Mouse (Mus musculus): ENCODE measurements around the gene Tat. TPM values are rescaled to one million over a fixed set of nuclear protein-coding genes. Genes with fewer than 3 reads are reported as not detected.

The Tat gene
- polyA plus RNA-seq, 1 experiment from 2014 or later: 0.09 TPM

DNA sequence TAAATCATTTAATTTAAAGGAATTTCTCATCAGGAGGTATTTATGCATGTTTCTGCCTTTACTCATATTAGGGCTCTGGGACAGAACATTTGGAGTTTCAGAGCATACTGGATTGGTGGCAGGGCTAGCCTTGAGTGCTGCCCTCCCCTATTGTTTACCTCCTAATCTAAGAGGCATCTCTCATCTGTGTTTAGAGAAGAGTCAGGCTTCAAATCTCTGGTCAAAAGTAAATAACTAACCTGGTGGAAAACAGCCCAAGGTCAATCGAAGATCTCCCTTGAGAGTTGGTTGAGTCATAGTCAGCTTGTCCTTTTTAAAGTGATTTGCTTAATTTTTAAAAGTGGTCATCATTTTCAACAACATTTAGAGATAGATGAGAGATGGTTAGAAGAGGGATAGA lies 2.7 kb downstream of the Tat start:
- no peak overlapping the region for H3K4me2 ChIP-seq (ENCODE audit: low read depth, low read length)
- no peak for ATAC-seq (replicated peaks; ENCODE audit: extremely low read depth, insufficient read depth, low FRiP score)
- no peak overlapping the region for H3K9ac ChIP-seq (ENCODE audit: low read length)
- no peaks in the 10 kb centered on the region for H3K9me3 ChIP-seq (replicated peaks; ENCODE audit: control insufficient read depth, low read length)
- no peak overlapping the region for H3K4me3 ChIP-seq (ENCODE audit: low read length)
- H3K27me3 ChIP-seq (ENCODE audit: control insufficient read depth, insufficient read depth, low read length): no peaks in the 10 kb centered on the region
- WGBS: 79% methylated on average over 1 of the region's 1 CpGs
- no peaks in the 10 kb centered on the region for H3K4me1 ChIP-seq (ENCODE audit: control insufficient read depth, insufficient read depth, low read length)
- H3K36me3 ChIP-seq (ENCODE audit: control insufficient read depth, insufficient read depth): no peaks in the 10 kb centered on the region
- no peak overlapping the region for H3K27ac ChIP-seq (ENCODE audit: low read length)

DNA sequence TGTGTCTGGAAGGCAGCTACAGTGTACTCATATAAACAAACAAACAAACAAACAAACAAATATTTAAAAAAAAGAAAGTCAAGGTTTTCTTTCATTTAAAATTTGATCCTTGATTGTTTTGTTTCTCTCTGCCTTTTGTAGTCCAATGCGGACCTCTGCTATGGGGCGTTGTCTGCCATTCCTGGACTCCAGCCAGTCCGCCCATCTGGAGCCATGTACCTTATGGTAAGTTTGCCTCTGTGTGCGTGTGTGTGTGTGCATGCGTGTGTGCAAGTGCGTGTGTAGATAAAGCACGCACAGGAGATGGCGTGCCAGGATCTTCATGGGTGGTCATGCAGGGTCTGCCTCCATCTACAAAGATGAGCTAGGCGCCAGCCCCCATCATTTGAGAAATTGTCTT lies 7.1 kb downstream of the Tat start:
- no peak overlapping the region for H3K9ac ChIP-seq (ENCODE audit: low read length)
- no peak overlapping the region for H3K4me2 ChIP-seq (ENCODE audit: low read depth, low read length)
- H3K9me3 ChIP-seq (replicated peaks; ENCODE audit: control insufficient read depth, low read length): no peaks in the 10 kb centered on the region
- no peak for ATAC-seq (replicated peaks; ENCODE audit: extremely low read depth, insufficient read depth, low FRiP score)
- no peak overlapping the region for H3K4me3 ChIP-seq (ENCODE audit: low read length)
- 87% methylated on average over 9 of the region's 9 CpGs for WGBS
- H3K4me1 ChIP-seq (ENCODE audit: control insufficient read depth, insufficient read depth, low read length): no peaks in the 10 kb centered on the region
- no peaks in the 10 kb centered on the region for H3K27me3 ChIP-seq (ENCODE audit: control insufficient read depth, insufficient read depth, low read length)
- no peak overlapping the region for H3K27ac ChIP-seq (ENCODE audit: low read length)
- no peaks in the 10 kb centered on the region for H3K36me3 ChIP-seq (ENCODE audit: control insufficient read depth, insufficient read depth)

DNA sequence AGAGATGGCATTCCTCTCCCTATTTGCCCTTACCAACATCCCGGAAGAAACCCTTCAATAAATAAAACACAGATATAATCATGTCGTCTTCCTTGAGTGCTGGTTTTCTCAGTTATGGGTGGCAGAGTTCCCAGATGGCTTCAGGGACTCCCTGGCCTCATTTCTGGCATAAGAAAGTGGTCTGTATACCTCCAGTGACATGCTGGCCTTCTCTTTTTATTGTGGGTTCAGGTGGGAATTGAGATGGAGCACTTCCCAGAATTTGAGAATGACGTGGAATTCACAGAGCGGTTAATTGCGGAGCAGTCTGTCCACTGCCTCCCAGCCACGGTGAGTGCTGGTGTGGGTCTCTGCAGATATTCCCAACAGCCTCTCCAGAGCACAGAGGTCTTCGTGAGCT lies 7.8 kb downstream of the Tat start:
- Histone ChIP-seq H3K36me3 (ENCODE audit: control insufficient read depth, insufficient read depth) (no peaks in the 10 kb centered on the region), H3K4me1 (ENCODE audit: control insufficient read depth, insufficient read depth, low read length) (no peaks in the 10 kb centered on the region), H3K27me3 (ENCODE audit: control insufficient read depth, insufficient read depth, low read length) (no peaks in the 10 kb centered on the region), H3K4me2 (ENCODE audit: low read depth, low read length) (no peak overlapping the region), H3K27ac (ENCODE audit: low read length) (no peak overlapping the region), H3K9me3 (replicated peaks; ENCODE audit: control insufficient read depth, low read length) (no peaks in the 10 kb centered on the region), H3K4me3 (ENCODE audit: low read length) (no peak overlapping the region), H3K9ac (ENCODE audit: low read length) (no peak overlapping the region)
- no peak for ATAC-seq (replicated peaks; ENCODE audit: extremely low read depth, insufficient read depth, low FRiP score)
- WGBS: 71% methylated on average over 7 of the region's 7 CpGs

DNA sequence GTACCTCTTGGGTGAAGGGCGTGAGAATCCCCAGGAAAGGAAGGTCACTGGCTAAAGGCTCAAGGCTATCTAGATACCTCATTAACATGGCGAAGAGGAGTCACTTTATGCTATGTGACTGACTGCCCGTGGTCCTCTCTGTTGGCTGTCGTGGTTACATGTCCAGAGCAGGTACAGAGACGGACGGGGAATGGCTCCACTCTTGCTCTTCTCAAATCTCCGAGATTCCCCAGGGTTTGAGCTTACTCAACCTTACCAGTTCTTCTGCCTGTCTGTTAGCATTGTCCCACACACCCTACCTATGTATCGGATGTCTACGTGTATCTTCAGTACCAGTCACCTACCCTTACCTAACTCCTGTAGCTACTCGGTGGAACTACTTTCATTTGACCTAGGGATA lies 9.7 kb downstream of the Tat start:
- Histone ChIP-seq H3K9ac (ENCODE audit: low read length) (no peak overlapping the region), H3K4me3 (ENCODE audit: low read length) (no peak overlapping the region), H3K4me1 (ENCODE audit: control insufficient read depth, insufficient read depth, low read length) (no peaks in the 10 kb centered on the region), H3K27ac (ENCODE audit: low read length) (no peak overlapping the region), H3K9me3 (replicated peaks; ENCODE audit: control insufficient read depth, low read length) (no peaks in the 10 kb centered on the region), H3K27me3 (ENCODE audit: control insufficient read depth, insufficient read depth, low read length) (no peaks in the 10 kb centered on the region), H3K36me3 (ENCODE audit: control insufficient read depth, insufficient read depth) (no peaks in the 10 kb centered on the region), H3K4me2 (ENCODE audit: low read depth, low read length) (no peak overlapping the region)
- WGBS: 80% methylated on average over 10 of the region's 10 CpGs
- ATAC-seq (replicated peaks; ENCODE audit: extremely low read depth, insufficient read depth, low FRiP score): no peak

DNA sequence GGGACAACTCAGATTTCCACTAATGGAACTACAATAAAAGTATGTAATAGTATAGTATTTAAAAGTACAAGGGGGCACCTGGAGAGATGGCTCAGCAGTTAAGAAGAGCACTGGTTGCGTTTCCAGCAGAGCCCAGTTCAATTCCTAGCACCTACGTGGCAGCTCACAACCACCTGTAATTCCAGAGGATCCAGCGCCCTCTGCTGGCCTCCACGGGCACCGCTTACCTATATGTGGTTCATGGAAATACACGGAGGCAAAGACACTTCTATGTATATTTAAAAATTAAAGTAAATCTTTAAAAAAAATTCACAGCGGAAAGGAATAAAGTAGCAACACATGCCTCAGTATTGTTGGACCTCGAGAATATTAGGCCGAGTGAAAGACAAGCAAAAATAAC lies 12.7 kb downstream of the Tat start:
- Histone ChIP-seq H3K36me3 (ENCODE audit: control insufficient read depth, insufficient read depth) (no peaks in the 10 kb centered on the region), H3K27me3 (ENCODE audit: control insufficient read depth, insufficient read depth, low read length) (no peaks in the 10 kb centered on the region), H3K4me3 (ENCODE audit: low read length) (no peak overlapping the region), H3K27ac (ENCODE audit: low read length) (no peak overlapping the region), H3K4me2 (ENCODE audit: low read depth, low read length) (no peak overlapping the region), H3K4me1 (ENCODE audit: control insufficient read depth, insufficient read depth, low read length) (no peaks in the 10 kb centered on the region), H3K9me3 (replicated peaks; ENCODE audit: control insufficient read depth, low read length) (no peaks in the 10 kb centered on the region), H3K9ac (ENCODE audit: low read length) (no peak overlapping the region)
- WGBS: 34% methylated on average over 9 of the region's 9 CpGs
- no peak for ATAC-seq (replicated peaks; ENCODE audit: extremely low read depth, insufficient read depth, low FRiP score)

DNA sequence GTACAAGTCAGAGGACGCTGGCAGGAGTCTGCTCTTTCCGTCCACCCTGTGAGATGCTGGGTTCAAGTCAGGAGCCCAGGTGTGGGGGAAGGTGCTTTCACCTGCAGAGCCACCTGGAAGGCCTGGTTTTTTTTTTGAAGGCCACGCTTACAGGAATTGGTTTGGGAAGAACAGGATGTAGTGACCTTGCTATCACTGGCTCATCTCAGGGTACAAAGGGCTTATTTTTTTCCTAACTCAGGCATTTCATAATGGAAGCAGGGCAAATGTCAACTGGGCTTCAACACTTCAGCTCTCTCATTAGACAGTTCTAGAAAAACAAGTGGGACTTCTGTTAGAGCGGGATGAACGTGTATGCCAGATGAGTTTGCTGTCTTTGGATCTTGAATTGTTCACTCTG lies 14.1 kb downstream of the Tat start:
- Histone ChIP-seq H3K27ac (ENCODE audit: low read length) (no peak overlapping the region), H3K4me1 (ENCODE audit: control insufficient read depth, insufficient read depth, low read length) (no peaks in the 10 kb centered on the region), H3K9me3 (replicated peaks; ENCODE audit: control insufficient read depth, low read length) (no peaks in the 10 kb centered on the region), H3K4me3 (ENCODE audit: low read length) (no peak overlapping the region), H3K4me2 (ENCODE audit: low read depth, low read length) (no peak overlapping the region), H3K36me3 (ENCODE audit: control insufficient read depth, insufficient read depth) (no peaks in the 10 kb centered on the region), H3K9ac (ENCODE audit: low read length) (no peak overlapping the region), H3K27me3 (ENCODE audit: control insufficient read depth, insufficient read depth, low read length) (no peaks in the 10 kb centered on the region)
- no peak for ATAC-seq (replicated peaks; ENCODE audit: extremely low read depth, insufficient read depth, low FRiP score)
- WGBS: 70% methylated on average over 5 of the region's 5 CpGs

DNA sequence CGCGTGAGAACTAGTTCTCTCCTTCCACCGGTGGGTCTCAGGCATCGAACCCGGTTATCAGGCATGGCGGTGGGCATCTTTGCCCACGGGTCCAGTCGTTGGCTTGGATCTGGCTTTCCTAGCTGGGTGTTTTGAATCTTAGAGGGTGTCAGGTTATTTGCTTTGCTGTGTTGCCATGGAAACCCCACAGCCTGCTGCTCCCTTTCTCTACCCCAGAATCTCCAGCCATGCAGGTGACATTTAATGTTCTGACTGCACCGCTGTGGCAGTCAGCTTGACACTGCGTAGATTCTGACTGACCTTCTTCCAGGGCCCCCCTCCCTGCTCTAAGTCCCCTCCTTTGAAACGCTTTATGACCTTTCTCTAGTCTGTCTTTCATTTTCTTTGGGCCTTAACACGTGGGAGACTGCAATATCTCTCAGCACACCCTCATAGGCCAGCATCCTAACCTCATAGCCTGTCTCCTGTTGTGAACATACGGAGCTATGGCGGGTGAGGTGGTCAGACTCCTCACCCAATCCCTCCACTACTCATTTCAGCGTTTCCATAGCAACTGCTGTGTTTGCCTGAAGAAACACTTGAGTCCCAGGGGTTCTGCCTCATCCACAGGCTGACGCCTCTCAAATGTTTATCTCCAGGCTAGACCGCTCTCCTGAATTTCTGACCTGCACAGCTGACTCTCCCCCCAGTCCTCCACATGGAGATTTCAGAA lies 16.2 kb downstream of the Tat start:
- H3K4me1 ChIP-seq (ENCODE audit: control insufficient read depth, insufficient read depth, low read length): no peaks in the 10 kb centered on the region
- H3K27me3 ChIP-seq (ENCODE audit: control insufficient read depth, insufficient read depth, low read length): no peaks in the 10 kb centered on the region
- no peak overlapping the region for H3K27ac ChIP-seq (ENCODE audit: low read length)
- H3K4me3 ChIP-seq (ENCODE audit: low read length): no peak overlapping the region
- no peak for ATAC-seq (replicated peaks; ENCODE audit: extremely low read depth, insufficient read depth, low FRiP score)
- H3K9me3 ChIP-seq (replicated peaks; ENCODE audit: control insufficient read depth, low read length): no peaks in the 10 kb centered on the region
- 61% methylated on average over 17 of the region's 17 CpGs for WGBS
- H3K9ac ChIP-seq (ENCODE audit: low read length): no peak overlapping the region
- H3K36me3 ChIP-seq (ENCODE audit: control insufficient read depth, insufficient read depth): no peaks in the 10 kb centered on the region
- H3K4me2 ChIP-seq (ENCODE audit: low read depth, low read length): no peak overlapping the region

DNA sequence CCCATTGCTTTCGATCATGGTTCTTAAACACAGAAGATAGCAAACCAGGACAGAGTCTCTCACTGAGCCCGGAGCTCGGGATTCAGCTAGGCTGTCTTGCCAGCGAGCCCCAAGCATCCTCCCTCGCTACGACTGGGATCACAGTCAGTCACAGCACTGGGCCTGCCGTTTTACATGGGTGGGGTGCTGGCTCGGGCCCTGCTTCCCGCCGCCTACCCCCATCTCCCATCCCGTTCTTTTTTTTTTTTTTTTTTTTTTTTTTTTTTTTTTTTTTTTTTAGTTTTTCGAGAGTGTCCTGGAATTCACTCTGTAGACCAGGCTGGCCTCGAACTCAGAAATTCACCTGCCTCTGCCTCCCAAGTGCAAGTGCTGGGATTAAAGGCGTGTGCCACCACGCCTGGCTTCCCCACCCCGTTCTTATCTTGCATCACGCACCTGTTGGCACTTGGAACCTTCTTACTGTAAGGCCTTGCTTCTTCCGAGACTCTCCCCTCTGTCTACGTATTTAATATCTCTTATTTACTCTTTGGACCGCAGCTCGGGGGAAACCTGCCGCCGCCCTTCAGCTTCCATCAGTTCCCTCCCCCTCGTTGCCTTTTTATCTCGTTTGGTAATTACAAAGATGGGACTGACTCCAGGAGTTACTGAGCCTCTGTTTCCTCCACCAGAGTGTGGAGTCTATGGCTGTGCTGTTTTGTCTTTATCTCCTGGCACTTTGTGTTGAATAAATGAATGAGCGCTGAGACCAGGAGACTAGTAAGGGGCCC lies 18.2 kb downstream of the Tat start:
- Histone ChIP-seq H3K36me3 (ENCODE audit: control insufficient read depth, insufficient read depth) (no peaks in the 10 kb centered on the region), H3K4me2 (ENCODE audit: low read depth, low read length) (no peak overlapping the region), H3K4me3 (ENCODE audit: low read length) (no peak overlapping the region), H3K4me1 (ENCODE audit: control insufficient read depth, insufficient read depth, low read length) (no peaks in the 10 kb centered on the region), H3K9me3 (replicated peaks; ENCODE audit: control insufficient read depth, low read length) (no peaks in the 10 kb centered on the region), H3K27me3 (ENCODE audit: control insufficient read depth, insufficient read depth, low read length) (no peaks in the 10 kb centered on the region), H3K27ac (ENCODE audit: low read length) (no peak overlapping the region), H3K9ac (ENCODE audit: low read length) (no peak overlapping the region)
- no peak for ATAC-seq (replicated peaks; ENCODE audit: extremely low read depth, insufficient read depth, low FRiP score)
- WGBS: 73% methylated on average over 26 of the region's 26 CpGs

DNA sequence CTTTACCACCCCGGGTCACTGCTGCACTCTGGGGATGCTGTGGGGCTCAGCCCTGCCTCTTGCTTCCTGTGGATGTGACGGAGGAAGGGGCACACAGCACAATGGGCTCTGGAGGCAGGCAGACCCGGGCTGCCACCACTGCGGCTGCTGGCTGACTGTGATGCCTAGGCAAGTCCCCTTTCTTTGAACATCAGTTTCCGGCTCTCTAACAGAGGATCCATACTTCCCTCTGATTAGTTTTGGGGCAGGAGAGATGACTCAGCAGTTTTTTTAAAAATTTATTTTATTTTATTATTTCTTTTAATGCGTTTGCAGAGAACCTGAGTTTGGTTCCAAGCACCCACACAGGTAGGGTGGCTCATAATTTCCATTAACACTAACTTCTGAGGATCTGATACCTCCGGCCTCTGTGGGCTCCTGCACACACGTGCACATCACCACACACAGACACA lies 18.8 kb downstream of the Tat start:
- Histone ChIP-seq H3K4me3 (ENCODE audit: low read length) (no peak overlapping the region), H3K9ac (ENCODE audit: low read length) (no peak overlapping the region), H3K9me3 (replicated peaks; ENCODE audit: control insufficient read depth, low read length) (no peaks in the 10 kb centered on the region), H3K27ac (ENCODE audit: low read length) (no peak overlapping the region), H3K4me2 (ENCODE audit: low read depth, low read length) (no peak overlapping the region), H3K36me3 (ENCODE audit: control insufficient read depth, insufficient read depth) (no peaks in the 10 kb centered on the region), H3K4me1 (ENCODE audit: control insufficient read depth, insufficient read depth, low read length) (no peaks in the 10 kb centered on the region), H3K27me3 (ENCODE audit: control insufficient read depth, insufficient read depth, low read length) (no peaks in the 10 kb centered on the region)
- WGBS: 59% methylated on average over 8 of the region's 8 CpGs
- ATAC-seq (replicated peaks; ENCODE audit: extremely low read depth, insufficient read depth, low FRiP score): no peak
